ENCODE assay signal across 9 mouse cellular contexts in genomic region chr15:28315812-28316528, GRCm38 (mm10).
A peak's percentile ranks its signal among the peaks of the same experiment; 100 is the strongest.
DNase-seq lines count a peak whose midpoint lies in the region; ATAC-seq and TF ChIP-seq lines count a peak whose summit lies in the region.
"Had no signal": no experiment of that assay in that cellular context is flagged by ENCODE, and none has a peak within 500 bp of the region (broad histone marks: within the 10 kb centered on the region; RNA-seq: fewer than 3 reads in every experiment).

No protein-coding gene starts in this region.

- POLR2A ChIA-PET in Patski (lab: Charles Lee) = no interaction called here

- TF ChIP-seq CTCF in E14TG2a.4 (conservative IDR thresholded peaks at IDR 0.05; ENCODE audit: low read length) (peak; percentile 93), Patski (IDR thresholded peaks at IDR 0.05) (peak; percentile 85)
- peak; percentile 74 for TF ChIP-seq CTCF in heart, postnatal 0 days (IDR thresholded peaks at IDR 0.05; ENCODE audit: low read depth)
- TF ChIP-seq CTCF in layer of hippocampus, adult 2 months (conservative IDR thresholded peaks at IDR 0.05) = peak; percentile 92

- H3K9me3 ChIP-seq in E14TG2a.4 (ENCODE audit: low read length) = no peaks in the 10 kb centered on the region
- no peaks in the 10 kb centered on the region for H3K9me3 ChIP-seq in heart, postnatal 0 days (replicated peaks; ENCODE audit: control insufficient read depth, low read length)
- H3K9me3 ChIP-seq: heart, embryonic 13.5 days; stomach, embryonic 15.5 days had no signal

- H3K36me3 ChIP-seq in E14TG2a.4 (ENCODE audit: insufficient read depth, low read length) = no peaks in the 10 kb centered on the region
- no peaks in the 10 kb centered on the region for H3K36me3 ChIP-seq in heart, postnatal 0 days (replicated peaks; ENCODE audit: control insufficient read depth, insufficient read depth, low read length)
- H3K36me3 ChIP-seq: heart, embryonic 13.5 days; stomach, embryonic 15.5 days had no signal

- no peak for DNase-seq in Patski (ENCODE audit: low read depth, low spot score)
- peak; percentile 69 to 78 for DNase-seq in cerebellum, postnatal 25 days
- DNase-seq in heart, postnatal 0 days (ENCODE audit: low spot score) = peak; percentile 38
- DNase-seq in layer of hippocampus, adult 2 months (ENCODE audit: low spot score in 2 of 2) = peak; percentile 26 to 70
- DNase-seq in lung, postnatal 36 days = peak; percentile 20
- peak; percentile 72 to 81 for DNase-seq in right cerebral cortex, adult 2 months (ENCODE audit: low spot score in 2 of 2)

- H3K4me1 ChIP-seq in E14TG2a.4 (replicated peaks; ENCODE audit: low read depth, low read length) = no peaks in the 10 kb centered on the region
- no peaks in the 10 kb centered on the region for H3K4me1 ChIP-seq in heart, postnatal 0 days (ENCODE audit: control insufficient read depth, insufficient read depth)
- H3K4me1 ChIP-seq: stomach, embryonic 15.5 days had no signal

- CTCF ChIA-PET in Patski (lab: Charles Lee) = interaction anchor here (0.8 to 2.1 kb wide), 4 partner anchors 9 to 21 kb away, joined by 3 to 8 read pairs (median 3); no protein-coding TSS in a partner anchor

- H3K4me2 ChIP-seq in heart, postnatal 0 days (ENCODE audit: low read depth, low read length) = no peak overlapping the region
- H3K4me2 ChIP-seq: heart, embryonic 13.5 days; stomach, embryonic 15.5 days had no signal

- H3K27ac ChIP-seq in heart, postnatal 0 days (ENCODE audit: low read depth) = no peak overlapping the region
- no peak overlapping the region for H3K27ac ChIP-seq in layer of hippocampus, adult 2 months
- H3K27ac ChIP-seq: heart, embryonic 13.5 days; stomach, embryonic 15.5 days had no signal

- H3K9ac ChIP-seq in heart, postnatal 0 days (replicated peaks; ENCODE audit: low read depth, low read length) = no peak overlapping the region
- H3K9ac ChIP-seq: heart, embryonic 13.5 days; stomach, embryonic 15.5 days had no signal

- TF ChIP-seq EP300 in heart, postnatal 0 days (IDR thresholded peaks at IDR 0.05; ENCODE audit: low read depth) = no peak

- H3K27me3 ChIP-seq in E14TG2a.4 (ENCODE audit: insufficient read depth, low read length) (0 out of 2 replicates have a peak, but pooled peaks cover 9% of the 10 kb centered on the region), Patski (peaks cover 26% of the 10 kb centered on the region)
- 0 out of 2 replicates have a peak, but pooled peaks cover 6% of the 10 kb centered on the region for H3K27me3 ChIP-seq in heart, postnatal 0 days (ENCODE audit: control insufficient read depth, insufficient read depth, low read length)
- H3K27me3 ChIP-seq: stomach, embryonic 15.5 days had no signal

- in situ Hi-C loops in Patski (cut with MboI; ENCODE audit: low pct_unique_long_range_greater_than_20kb) = no loop called here

- WGBS in heart, postnatal 0 days = 30% methylated on average over 6 of the region's 6 CpGs

- no peak overlapping the region for H3K4me3 ChIP-seq in E14TG2a.4 (replicated peaks; ENCODE audit: low read length)
- no peak overlapping the region for H3K4me3 ChIP-seq in heart, postnatal 0 days (ENCODE audit: low read depth, low read length)
- no peak overlapping the region for H3K4me3 ChIP-seq in layer of hippocampus, adult 2 months
- H3K4me3 ChIP-seq: heart, embryonic 13.5 days; stomach, embryonic 15.5 days had no signal

- no peak for ATAC-seq in Patski
- ATAC-seq in heart, postnatal 0 days (ENCODE audit: insufficient read depth, low read depth) = peak; percentile 24; the same call in 1 of the 2 replicates
